Mouse (Mus musculus): ENCODE results near the gene Ercc8. TPM values are rescaled to one million over a fixed set of nuclear protein-coding genes. Genes with fewer than 3 reads are reported as not detected.

Gene Ercc8
- 14.1 TPM for polyA plus RNA-seq (2017; shearing (Covaris generic))

DNA sequence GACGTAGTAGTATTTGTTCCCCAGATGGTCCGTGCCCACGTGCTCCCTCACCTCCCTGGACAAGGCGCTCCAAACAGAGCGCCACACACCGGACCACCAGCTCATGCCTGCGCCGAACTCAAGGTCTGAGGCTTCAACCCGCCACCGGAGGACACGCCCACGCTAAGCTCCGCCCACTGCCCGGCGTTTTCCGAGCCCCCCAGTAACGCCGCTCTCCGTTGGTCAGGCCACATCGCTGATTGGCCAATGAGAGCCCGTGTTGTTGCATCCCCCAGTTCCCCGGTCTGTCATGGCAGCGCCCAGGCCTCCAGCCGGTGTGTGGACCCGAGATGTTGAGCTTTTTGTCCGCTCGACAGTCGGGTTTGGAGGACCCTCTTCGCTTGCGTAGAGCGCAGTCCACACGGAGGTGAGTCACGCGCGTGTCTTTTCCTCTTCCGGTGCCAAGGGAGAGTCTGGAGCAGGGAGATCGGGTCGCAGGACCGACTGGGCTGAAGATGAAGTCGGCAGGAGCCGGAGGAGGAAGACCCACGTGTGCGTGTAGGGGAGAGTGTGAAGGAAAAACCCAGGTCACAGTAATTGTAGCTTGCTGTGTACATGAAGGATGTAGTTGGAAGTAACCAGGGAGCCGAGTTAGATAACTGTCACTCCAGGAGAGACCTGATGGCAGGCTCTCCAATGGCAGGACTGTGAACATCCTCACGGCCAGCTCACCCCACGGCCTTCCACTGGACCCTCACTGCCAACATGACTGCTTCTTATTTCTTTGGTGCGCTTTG is at the start of gene Ercc8, which contains the start of gene Ndufaf2:
Ercc8 (plus strand) TSS at position 267 of the 776 bp plus-strand sequence.
Ndufaf2 (minus strand) TSS at position 159 of the 776 bp plus-strand sequence.

DNA sequence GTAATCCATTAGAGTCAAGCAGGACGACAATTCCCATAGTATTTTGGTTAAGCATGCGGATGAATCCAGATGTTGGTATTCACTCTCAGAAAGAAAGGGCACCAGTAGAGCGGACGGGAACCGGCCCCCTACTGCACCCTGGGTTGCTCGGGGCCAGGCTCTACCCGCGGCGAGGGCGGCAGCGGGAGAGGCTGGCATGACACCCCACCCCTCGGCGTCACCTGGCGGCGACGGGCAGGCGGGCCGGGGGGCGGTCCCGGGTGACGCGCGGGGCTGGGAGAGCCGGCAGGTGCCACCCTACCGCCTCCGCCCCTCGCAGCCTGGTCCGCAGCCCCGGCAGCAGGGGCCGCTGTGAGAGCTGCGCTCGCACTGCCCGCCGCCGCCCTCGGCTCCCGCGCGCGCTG is 55.6 kb downstream of the Ercc8 start, which contains the start of gene Elovl7:
Elovl7 (plus strand) TSS at position 324 of the 404 bp plus-strand sequence.

Other genes with a start within 250 kb of the Ercc8 start
- gene Smim15, start 114.3 kb upstream of the Ercc8 start, polyA plus RNA-seq (2017; shearing (Covaris generic)) = 42.8 TPM
- gene Ndufaf2, start 108 bp upstream of the Ercc8 start, polyA plus RNA-seq (2017; shearing (Covaris generic)) = 7.6 TPM
- gene Elovl7, start 55.7 kb downstream of the Ercc8 start, polyA plus RNA-seq (2017; shearing (Covaris generic)) = 3.2 TPM
- 0.92 TPM for gene Depdc1b, start 157.6 kb downstream of the Ercc8 start, polyA plus RNA-seq (2017; shearing (Covaris generic))

Data from naive thymus-derived CD4-positive, alpha-beta T cell, adult 5 months (primary cell).